Mouse (Mus musculus) forebrain, embryonic 10.5 days (tissue): ENCODE data around the gene 2810004N23Rik. TPM values are rescaled to one million over a fixed set of nuclear protein-coding genes. Genes with fewer than 3 reads are reported as not detected.

Source experiments
- DNase-seq: peaks from one replicate; pipeline ENCODE4 v3.0.0-alpha.2; 2017; ENCODE audit warnings: low spot score; ENCODE audit errors: extremely low spot score
- H3K27ac ChIP-seq: fragments of 300-500 bp; sonication (generic); 2 replicates; pipeline ENCODE4 v1.5.1; 2016; ENCODE audit warnings: mild to moderate bottlenecking
- H3K27me3 ChIP-seq: fragments of 300-500 bp; sonication (generic); 2 replicates; pipeline ENCODE4 v1.6.1; 2016; ENCODE audit warnings: mild to moderate bottlenecking; ENCODE audit not compliant: poor library complexity, severe bottlenecking
- H3K36me3 ChIP-seq: fragments of 300-500 bp; sonication (generic); replicated peaks from 2 replicates; pipeline ENCODE4 v1.6.1; 2016; ENCODE audit warnings: mild to moderate bottlenecking, moderate library complexity
- H3K4me1 ChIP-seq: fragments of 300-500 bp; sonication (generic); 2 replicates; pipeline ENCODE4 v1.6.1; 2016
- H3K4me3 ChIP-seq: fragments of 300-500 bp; sonication (generic); 2 replicates; pipeline ENCODE4 v1.5.1; 2016; ENCODE audit warnings: mild to moderate bottlenecking, moderate library complexity
- H3K9me3 ChIP-seq: fragments of 300-500 bp; sonication (generic); 2 replicates; pipeline ENCODE4 v1.6.1; 2016; ENCODE audit warnings: mild to moderate bottlenecking, moderate library complexity
- WGBS: fragments of 180-500 bp; shearing (Covaris S2); methylation state at CpG from one replicate; pipeline ENCODE4 v1.1.7; 2016; 5-methylcytosine and 5-hydroxymethylcytosine counted together
- polyA plus RNA-seq: library from polyadenylated mRNA; unstranded; fragments of >200 nt; fragmentation: Nextera tagmentation; extraction: Ambion mirVana; gene quantifications from 2 replicates; pipeline ENCODE4 v1.2.1, GENCODE M21; 2016

2810004N23Rik gene
- polyA plus RNA-seq, 1 experiment from 2014 or later: 81.0 TPM

DNA sequence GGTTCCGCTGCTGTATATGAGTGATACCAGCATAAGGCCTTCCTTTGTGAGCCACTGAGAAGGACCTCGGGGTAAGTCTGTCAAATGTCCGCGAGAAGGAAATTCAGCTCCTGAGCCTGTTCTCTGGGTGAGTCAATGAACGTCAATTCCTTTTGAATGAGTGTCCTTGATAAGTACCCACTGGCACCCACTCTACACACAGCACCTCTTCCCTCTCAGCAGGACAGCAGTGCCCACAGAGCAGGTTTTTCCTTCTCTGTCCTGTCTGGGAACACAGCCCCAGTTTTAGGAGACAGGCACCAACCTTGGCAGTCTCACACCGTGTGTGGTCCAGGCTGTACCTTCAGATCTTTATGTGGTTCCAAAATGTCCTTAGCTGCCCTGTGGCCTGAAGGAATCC, 31.0 kb downstream of the 2810004N23Rik start:
- Histone ChIP-seq H3K27me3 (peaks cover 12% of the 10 kb centered on the region), H3K9me3 (no peaks in the 10 kb centered on the region), H3K4me1 (peaks cover 9% of the 10 kb centered on the region; the same call in 1 of the 2 replicates), H3K4me3 (no peak overlapping the region), H3K27ac (no peak overlapping the region), H3K36me3 (no peaks in the 10 kb centered on the region; the same call in 1 of the 2 replicates)
- 85% methylated on average over 6 of the region's 6 CpGs for WGBS
- DNase-seq: no peak

DNA sequence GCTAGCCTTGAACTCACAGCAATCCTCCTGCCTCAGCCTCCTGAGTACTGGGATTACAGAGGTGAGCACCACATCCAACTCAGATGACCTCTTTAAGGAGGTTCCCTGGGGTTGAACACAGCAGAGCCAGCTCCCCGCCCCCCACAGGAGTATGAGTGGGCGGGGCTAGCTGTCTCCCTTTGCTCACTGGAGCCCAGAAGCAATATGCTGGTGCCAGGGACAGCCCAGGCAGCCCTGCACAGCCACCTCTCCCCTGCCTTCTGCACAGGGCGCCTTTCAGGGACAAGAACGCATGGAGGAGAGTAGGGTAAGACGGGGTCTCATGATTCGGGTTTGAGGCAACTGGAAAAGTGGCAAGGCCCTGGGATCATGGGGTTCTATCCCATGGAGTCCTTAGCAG, 31.4 kb downstream of the 2810004N23Rik start:
- WGBS: 87% methylated on average over 6 of the region's 6 CpGs

DNA sequence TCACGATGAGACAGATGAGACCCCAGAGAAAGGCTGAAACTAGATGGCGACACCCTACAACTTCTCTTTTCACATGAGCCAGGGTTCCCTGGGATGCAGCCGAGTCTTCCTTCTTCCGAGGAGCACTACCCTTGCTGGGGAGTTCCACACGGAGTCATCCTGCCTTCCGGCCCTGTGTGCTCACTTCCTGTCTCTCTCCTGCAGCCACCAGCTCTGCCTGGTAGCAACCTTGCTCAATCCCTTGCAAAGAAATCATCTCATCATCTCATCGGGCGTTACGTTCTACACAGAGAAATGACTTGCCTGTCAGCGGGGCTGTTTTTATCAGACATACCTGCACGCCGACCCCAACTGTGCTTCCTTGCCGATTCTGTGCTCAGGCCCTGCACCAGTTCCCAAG, 32.9 kb downstream of the 2810004N23Rik start:
- H3K27me3 ChIP-seq: peaks cover 27% of the 10 kb centered on the region
- WGBS: 86% methylated on average over 13 of the region's 13 CpGs
- no peak overlapping the region for H3K27ac ChIP-seq
- H3K4me1 ChIP-seq: peaks cover 14% of the 10 kb centered on the region
- no peak for DNase-seq
- no peaks in the 10 kb centered on the region for H3K9me3 ChIP-seq
- no peaks in the 10 kb centered on the region for H3K36me3 ChIP-seq
- H3K4me3 ChIP-seq: no peak overlapping the region

More for the DNA sequence above, 31.4 kb downstream of the 2810004N23Rik start:
- peaks cover 13% of the 10 kb centered on the region for H3K4me1 ChIP-seq
- no peak overlapping the region for H3K4me3 ChIP-seq
- peaks cover 16% of the 10 kb centered on the region for H3K27me3 ChIP-seq
- no peak for DNase-seq
- no peaks in the 10 kb centered on the region for H3K36me3 ChIP-seq
- no peak overlapping the region for H3K27ac ChIP-seq
- H3K9me3 ChIP-seq: no peaks in the 10 kb centered on the region

DNA sequence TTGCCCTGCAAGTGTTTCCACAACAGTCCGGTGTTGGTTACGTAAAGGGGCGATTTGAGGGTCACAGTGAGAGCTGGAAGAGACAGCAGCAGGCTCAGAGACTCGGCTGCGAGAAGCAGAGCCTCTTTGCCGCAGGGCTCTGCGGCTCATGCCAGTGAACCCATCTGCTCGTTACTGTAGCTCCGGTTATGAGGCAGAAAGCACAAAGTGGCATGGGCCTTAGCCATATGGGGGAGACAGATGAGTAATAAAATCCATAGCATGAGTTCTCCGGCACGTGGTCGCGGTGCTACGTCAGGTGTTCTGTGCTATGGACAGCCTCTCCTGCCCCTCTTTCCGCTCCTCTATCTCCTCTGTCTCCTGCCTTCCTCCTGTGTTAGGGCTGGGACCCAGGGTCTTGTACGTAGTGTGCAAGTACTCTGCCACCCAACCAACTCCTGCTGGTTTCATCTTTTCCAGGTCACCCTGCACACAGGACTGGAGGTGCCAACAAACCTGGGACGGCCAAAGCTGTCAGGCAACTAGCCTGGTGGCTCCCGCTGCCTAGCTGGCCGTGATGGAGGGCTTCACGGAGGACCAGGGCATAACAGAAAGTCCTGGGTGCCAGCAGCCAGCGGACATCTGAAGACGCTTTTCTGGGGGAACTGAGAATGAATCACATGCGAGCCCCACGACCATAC, 34.2 kb downstream of the 2810004N23Rik start:
- peaks cover 11% of the 10 kb centered on the region for H3K4me1 ChIP-seq
- no peaks in the 10 kb centered on the region for H3K9me3 ChIP-seq
- DNase-seq: no peak
- no peak overlapping the region for H3K27ac ChIP-seq
- H3K4me3 ChIP-seq: no peak overlapping the region
- no peaks in the 10 kb centered on the region for H3K36me3 ChIP-seq
- WGBS: 88% methylated on average over 24 of the region's 24 CpGs
- peaks cover 27% of the 10 kb centered on the region for H3K27me3 ChIP-seq

DNA sequence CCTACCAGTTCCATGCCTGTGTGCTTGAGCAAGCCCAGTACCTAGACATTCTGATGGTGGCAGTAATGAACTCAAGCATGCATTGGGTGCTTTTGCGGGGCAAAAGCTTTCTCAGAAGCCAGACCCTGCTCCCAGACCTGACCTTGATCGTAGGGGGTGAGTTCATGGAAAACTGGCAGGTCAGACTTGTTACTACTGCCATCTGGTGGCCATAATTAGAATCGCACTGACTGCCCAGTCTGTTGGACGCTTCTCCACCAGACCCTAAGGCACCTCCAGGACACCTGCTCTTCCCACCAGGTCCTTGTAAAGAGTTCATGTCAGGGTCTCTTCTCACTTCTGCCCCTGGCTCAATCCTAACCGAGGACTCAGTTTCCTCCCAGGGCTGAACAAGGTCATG, 35.5 kb downstream of the 2810004N23Rik start:
- Histone ChIP-seq H3K36me3 (no peaks in the 10 kb centered on the region), H3K4me3 (no peak overlapping the region), H3K4me1 (peaks cover 9% of the 10 kb centered on the region), H3K9me3 (no peaks in the 10 kb centered on the region), H3K27me3 (peaks cover 27% of the 10 kb centered on the region), H3K27ac (no peak overlapping the region)
- peak; percentile 51 for DNase-seq
- WGBS: 4% methylated on average over 5 of the region's 5 CpGs

DNA sequence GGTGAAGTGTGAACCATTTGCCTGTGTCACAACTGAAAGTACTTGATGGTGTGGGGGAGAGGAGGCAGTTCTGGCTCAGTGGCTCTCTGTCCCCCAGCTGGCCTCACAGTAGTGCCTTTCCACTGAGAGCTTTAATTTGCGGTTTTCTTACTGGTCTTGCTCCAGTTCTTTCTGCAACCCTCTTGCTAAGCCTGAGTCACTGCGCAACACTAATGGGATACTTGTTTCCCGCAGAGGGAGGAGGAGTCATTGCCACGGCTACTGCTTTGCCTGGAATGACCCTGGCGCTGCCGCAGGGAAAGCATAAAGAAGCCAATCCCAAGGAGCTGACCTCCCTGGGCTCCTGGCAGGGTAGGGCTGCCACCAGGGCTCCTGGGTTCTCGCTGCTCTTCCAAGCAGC, 36.3 kb downstream of the 2810004N23Rik start:
- Histone ChIP-seq H3K9me3 (no peaks in the 10 kb centered on the region), H3K27me3 (peaks cover 27% of the 10 kb centered on the region), H3K4me1 (peaks cover 9% of the 10 kb centered on the region), H3K4me3 (no peak overlapping the region), H3K36me3 (no peaks in the 10 kb centered on the region), H3K27ac (no peak overlapping the region)
- WGBS: 37% methylated on average over 7 of the region's 7 CpGs
- DNase-seq: no peak

DNA sequence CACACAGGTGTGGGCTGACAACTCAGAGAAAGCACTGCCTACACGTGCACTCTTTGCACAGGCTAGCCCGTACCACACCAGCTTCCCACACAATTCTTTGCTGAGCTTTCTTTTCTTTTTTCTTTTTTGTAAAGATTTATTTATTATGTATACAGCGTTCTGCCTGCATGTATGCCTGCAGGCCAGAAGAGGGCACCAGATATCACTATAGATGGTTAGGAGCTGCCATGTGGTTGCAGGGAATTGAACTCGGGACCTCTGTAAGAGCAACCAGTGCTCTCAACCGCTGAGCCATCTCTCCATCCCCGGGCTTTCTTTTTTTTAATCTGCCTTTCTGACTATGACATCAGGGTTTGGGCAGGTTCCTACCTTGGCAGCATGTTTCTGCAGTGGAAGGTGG, 39.4 kb downstream of the 2810004N23Rik start:
- Histone ChIP-seq H3K36me3 (no peaks in the 10 kb centered on the region), H3K4me1 (peaks cover 9% of the 10 kb centered on the region), H3K27me3 (peaks cover 22% of the 10 kb centered on the region), H3K27ac (no peak overlapping the region), H3K4me3 (no peak overlapping the region), H3K9me3 (no peaks in the 10 kb centered on the region)
- no peak for DNase-seq
- 77% methylated on average over 6 of the region's 6 CpGs for WGBS

DNA sequence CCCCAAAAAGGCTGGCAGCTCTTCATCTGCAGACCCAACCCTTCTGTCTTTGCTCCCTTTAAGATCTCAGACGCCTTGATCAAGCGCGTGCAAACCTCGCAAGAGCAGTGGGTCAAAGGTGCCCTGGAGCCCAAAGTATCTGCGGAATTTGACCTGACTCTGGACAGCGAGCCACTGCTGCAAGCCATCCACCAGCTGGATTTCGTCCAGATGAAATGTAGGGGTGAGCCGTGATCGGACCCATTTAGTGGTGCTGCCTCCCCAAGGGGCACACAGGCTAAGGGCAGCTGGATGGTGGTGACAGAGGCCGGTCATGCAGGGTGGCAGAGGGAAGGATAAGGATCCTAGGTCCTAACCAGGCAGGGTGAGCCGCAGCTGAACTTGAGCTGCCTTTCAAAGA, 42.8 kb downstream of the 2810004N23Rik start:
- no peak overlapping the region for H3K4me3 ChIP-seq

DNA sequence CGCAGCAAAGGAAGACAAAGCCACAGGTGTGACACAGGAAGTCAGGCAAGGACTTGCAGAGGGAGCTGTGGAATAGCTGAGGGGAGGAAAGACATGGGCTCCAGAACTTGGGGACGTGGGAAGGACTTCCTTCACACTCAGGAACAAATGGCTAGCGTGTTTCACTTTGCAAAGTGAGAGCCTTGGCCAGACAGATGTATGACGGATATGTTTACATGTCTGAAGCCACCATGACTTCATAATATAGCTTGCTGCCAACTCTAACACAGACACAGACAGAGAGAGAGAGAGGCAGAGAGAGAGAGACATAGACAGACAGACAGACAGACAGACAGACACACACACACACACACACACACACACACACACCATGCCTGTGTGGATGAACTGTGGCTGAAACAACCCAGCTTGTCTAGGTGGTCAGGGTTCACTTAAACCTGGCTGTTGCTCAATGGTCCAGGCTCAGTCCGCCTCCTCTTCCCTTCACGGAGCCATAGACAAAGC, 43.3 kb downstream of the 2810004N23Rik start:
- Histone ChIP-seq H3K9me3 (peaks cover 13% of the 10 kb centered on the region), H3K4me1 (no peaks in the 10 kb centered on the region), H3K4me3 (no peak overlapping the region), H3K36me3 (no peaks in the 10 kb centered on the region), H3K27ac (no peak overlapping the region), H3K27me3 (no peaks in the 10 kb centered on the region)
- no peak for DNase-seq
- WGBS: 81% methylated on average over 6 of the region's 6 CpGs

More for the DNA sequence above, 42.8 kb downstream of the 2810004N23Rik start:
- H3K36me3 ChIP-seq: no peaks in the 10 kb centered on the region
- no peaks in the 10 kb centered on the region for H3K27me3 ChIP-seq
- DNase-seq: no peak
- H3K9me3 ChIP-seq: peaks cover 13% of the 10 kb centered on the region
- WGBS: 76% methylated on average over 11 of the region's 11 CpGs
- no peaks in the 10 kb centered on the region for H3K4me1 ChIP-seq
- no peak overlapping the region for H3K27ac ChIP-seq

DNA sequence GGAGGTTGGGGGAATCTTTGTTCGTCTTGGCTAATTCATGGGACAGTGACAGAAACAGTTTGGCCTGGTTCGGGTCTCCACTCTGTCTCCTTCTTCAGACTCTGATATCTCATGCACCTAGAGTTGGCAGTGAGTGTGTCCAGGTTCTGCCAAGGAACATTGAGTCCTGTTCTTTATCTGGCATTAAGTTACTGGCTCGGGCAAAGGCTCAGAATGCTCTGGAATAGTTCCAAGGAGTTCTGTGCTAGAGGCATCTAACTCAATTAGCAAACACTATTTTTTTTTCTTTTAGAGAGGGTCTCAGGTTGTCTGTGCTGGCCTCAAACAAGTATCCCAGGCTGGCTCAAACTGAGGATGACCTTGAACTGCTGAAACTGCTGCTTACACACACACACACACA, 45.6 kb downstream of the 2810004N23Rik start:
- no peaks in the 10 kb centered on the region for H3K27me3 ChIP-seq
- no peaks in the 10 kb centered on the region for H3K4me1 ChIP-seq
- H3K9me3 ChIP-seq: peaks cover 13% of the 10 kb centered on the region
- no peak overlapping the region for H3K4me3 ChIP-seq
- no peak overlapping the region for H3K27ac ChIP-seq
- no peaks in the 10 kb centered on the region for H3K36me3 ChIP-seq
- no peak for DNase-seq
- 94% methylated on average over 3 of the region's 3 CpGs for WGBS

DNA sequence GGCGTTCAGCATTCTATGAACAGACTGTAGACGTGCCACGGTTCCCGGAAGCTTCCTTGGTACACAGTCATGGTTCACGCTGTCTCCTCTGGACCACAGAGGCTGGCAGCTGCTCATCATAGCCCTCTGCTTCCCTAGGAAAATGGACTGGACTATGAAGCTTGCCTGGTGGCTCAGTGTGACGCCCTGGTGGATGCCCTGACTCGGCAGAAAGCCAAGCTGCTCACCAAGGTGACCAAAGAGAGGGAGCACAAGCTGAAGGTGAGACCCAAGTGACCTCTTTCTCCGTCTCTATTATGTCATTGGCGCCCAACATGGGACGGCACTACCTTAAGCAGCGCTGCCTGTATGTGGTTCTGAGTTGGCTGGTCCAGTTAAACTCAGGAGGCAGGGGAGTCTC, 46.1 kb downstream of the 2810004N23Rik start:
- no peaks in the 10 kb centered on the region for H3K4me1 ChIP-seq
- 88% methylated on average over 11 of the region's 11 CpGs for WGBS
- no peak for DNase-seq
- H3K27me3 ChIP-seq: no peaks in the 10 kb centered on the region
- H3K36me3 ChIP-seq: no peaks in the 10 kb centered on the region
- no peak overlapping the region for H3K27ac ChIP-seq
- H3K4me3 ChIP-seq: no peak overlapping the region
- H3K9me3 ChIP-seq: peaks cover 13% of the 10 kb centered on the region

DNA sequence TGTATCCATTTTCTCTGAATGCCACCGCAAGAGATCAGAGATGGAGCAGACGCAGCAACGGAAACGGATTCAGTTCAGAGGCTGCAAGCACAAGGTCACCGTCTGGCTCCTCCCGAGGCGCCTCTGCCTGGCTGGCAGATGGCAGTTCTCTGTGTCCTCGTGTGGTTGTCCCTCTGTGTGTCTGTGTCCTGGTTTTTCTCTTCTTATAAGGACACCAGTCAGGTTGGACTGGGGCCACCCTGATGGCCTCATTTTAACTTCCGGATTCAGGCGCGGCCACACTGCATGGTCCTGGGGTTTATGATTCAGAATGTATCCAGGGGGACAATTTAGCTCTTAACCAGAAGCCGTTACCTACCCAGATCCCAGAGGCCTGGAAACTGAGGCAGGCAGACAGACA, 47.0 kb downstream of the 2810004N23Rik start:
- no peaks in the 10 kb centered on the region for H3K27me3 ChIP-seq
- H3K9me3 ChIP-seq: peaks cover 13% of the 10 kb centered on the region
- peaks cover 5% of the 10 kb centered on the region for H3K4me1 ChIP-seq
- H3K27ac ChIP-seq: no peak overlapping the region
- H3K36me3 ChIP-seq: no peaks in the 10 kb centered on the region
- no peak for DNase-seq
- WGBS: 92% methylated on average over 12 of the region's 12 CpGs
- H3K4me3 ChIP-seq: no peak overlapping the region

DNA sequence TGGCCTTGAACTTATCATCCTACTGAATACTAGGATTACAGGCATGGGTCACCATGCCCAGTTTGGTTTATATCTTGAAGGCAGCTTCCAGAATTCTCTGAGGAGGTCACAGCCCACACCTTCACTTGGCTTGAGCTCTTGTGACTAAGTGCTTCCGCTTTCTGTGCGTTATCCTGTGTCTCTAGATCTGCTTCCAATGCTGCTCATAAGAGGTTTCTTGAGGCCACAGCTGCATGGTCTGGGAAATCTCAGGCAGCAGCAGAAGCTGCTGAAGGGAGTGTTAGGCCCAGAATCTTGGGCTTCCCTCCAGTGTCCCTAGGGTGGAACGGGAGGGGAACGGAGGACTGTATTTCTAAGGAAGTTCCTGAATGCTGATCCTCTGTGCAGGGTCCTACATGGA, 49.6 kb downstream of the 2810004N23Rik start:
- Histone ChIP-seq H3K27me3 (no peaks in the 10 kb centered on the region; the same call in 1 of the 2 replicates), H3K4me1 (peaks cover 15% of the 10 kb centered on the region), H3K9me3 (peaks cover 13% of the 10 kb centered on the region), H3K36me3 (no peaks in the 10 kb centered on the region), H3K4me3 (no peak overlapping the region), H3K27ac (no peak overlapping the region)
- 94% methylated on average over 4 of the region's 4 CpGs for WGBS
- DNase-seq: no peak
